Comparison of ENCODE assay signal across 24 mouse cellular contexts in genomic region chr6:87304486-87304885, GRCm38 (mm10). TPM values are rescaled to one million over a fixed set of nuclear protein-coding genes. Genes with fewer than 3 reads are reported as not detected.
DNase-seq lines count a peak whose midpoint lies in the region; TF ChIP-seq lines count a peak whose summit lies in the region.
"Had no signal": no experiment of that assay in that cellular context is flagged by ENCODE, and none has a peak within 500 bp of the region (broad histone marks: within the 10 kb centered on the region; RNA-seq: fewer than 3 reads in every experiment).

No protein-coding gene starts in this region.

- H3K4me1 ChIP-seq in lung, adult 2 months (ENCODE audit: control insufficient read depth, insufficient read depth, low read length) = no peaks in the 10 kb centered on the region; the same call in 1 of the 2 replicates
- peaks cover 3% of the 10 kb centered on the region; the same call in 1 of the 2 replicates for H3K4me1 ChIP-seq in embryonic fibroblast, embryonic 13.5 days (ENCODE audit: control insufficient read depth, insufficient read depth, low read length)
- H3K4me1 ChIP-seq: heart, embryonic 15.5 days; intestine, embryonic 15.5 days had no signal

- no peak overlapping the region for H3K4me3 ChIP-seq in lung, adult 2 months (replicated peaks; ENCODE audit: extremely low read depth, low read depth, low read length)
- H3K4me3 ChIP-seq in embryonic fibroblast, embryonic 13.5 days (ENCODE audit: insufficient read depth, low read length) = no peak overlapping the region
- H3K4me3 ChIP-seq: forebrain, embryonic 13.5 days; heart, embryonic 15.5 days; hindbrain, embryonic 10.5 days; intestine, embryonic 15.5 days had no signal

- no peak for TF ChIP-seq POLR2A in lung, adult 2 months (IDR thresholded peaks at IDR 0.05; ENCODE audit: borderline replicate concordance, extremely low read depth, low read depth, low read length)
- TF ChIP-seq POLR2A in embryonic fibroblast, embryonic 13.5 days (IDR thresholded peaks at IDR 0.05; ENCODE audit: low read depth, low read length) = no peak

- WGBS in lung, adult 2 months = 44% methylated on average over 8 of the region's 8 CpGs

- TF ChIP-seq CTCF in lung, adult 2 months (IDR thresholded peaks at IDR 0.05; ENCODE audit: insufficient read depth, low read length) = no peak
- TF ChIP-seq CTCF in embryonic fibroblast, embryonic 13.5 days (IDR thresholded peaks at IDR 0.05; ENCODE audit: borderline replicate concordance, insufficient read depth, low read length) = no peak

- 0 out of 2 replicates have a peak overlapping the region, but pooled peaks have one; percentile 41 for H3K27ac ChIP-seq in embryonic fibroblast, embryonic 13.5 days (ENCODE audit: insufficient read depth, low read length)
- H3K27ac ChIP-seq: forebrain, embryonic 13.5 days; heart, embryonic 15.5 days; hindbrain, embryonic 10.5 days; hindbrain, embryonic 14.5 days; intestine, embryonic 15.5 days had no signal

- peak; percentile 41 for DNase-seq in gastrocnemius, adult 18-20 months (ENCODE audit: low spot score)
- no peak for DNase-seq in gastrocnemius, postnatal 10 days
- peak; percentile 49 to 62 for DNase-seq in lung, adult 18-20 months
- no peak for DNase-seq in lung, adult 2 months
- DNase-seq in lung, postnatal 36 days = peak; percentile 70
- no peak for DNase-seq in frontal cortex, postnatal 14 days (ENCODE audit: low spot score in 2 of 2)
- DNase-seq: adrenal gland, postnatal 14 days; cerebellum, adult 11-12 months; cerebellum, adult 9-10 months; cerebellum, postnatal 36 days; forebrain, postnatal 0 days; gastrocnemius, postnatal 25 days; heart, postnatal 14 days had no signal

RNA-seq across cellular contexts. Expression of gene Antxr1, which starts 31.1 kb away (rescaled TPM):
- total RNA-seq in gastrocnemius, adult 18-20 months (2021) = 1 to 10 TPM; 5.7 to 7.3 TPM
- 10 to 100 TPM; 46.8 to 61.4 TPM for total RNA-seq in gastrocnemius, postnatal 10 days (2021)
- 31.3 and 35.3 TPM in 2 replicates for polyA plus RNA-seq in lung, adult 2 months (2012; rRNA removed)
- 172 and 200 TPM in 2 replicates for polyA plus RNA-seq in embryonic fibroblast, embryonic 13.5 days (2011; ENCODE audit: insufficient read length, low read depth, missing spikeins)
- total RNA-seq: MEL had no signal

RNA-seq across cellular contexts. Expression of gene Gkn1, which starts 46.3 kb away (rescaled TPM):
- not detected for total RNA-seq in gastrocnemius, adult 18-20 months (2021)
- not detected for total RNA-seq in gastrocnemius, postnatal 10 days (2021)
- polyA plus RNA-seq in lung, adult 2 months (2012; rRNA removed) = not detected in 2 replicates
- not detected in 2 replicates for polyA plus RNA-seq in embryonic fibroblast, embryonic 13.5 days (2011; ENCODE audit: insufficient read length, low read depth, missing spikeins)
- total RNA-seq: adrenal gland, adult 18-20 months; adrenal gland, postnatal 14 days; forebrain, postnatal 0 days; gastrocnemius, postnatal 25 days; heart, adult 18-20 months; heart, postnatal 14 days; MEL had no signal
- polyA plus RNA-seq: C2C12; forebrain, embryonic 13.5 days; forebrain, postnatal 0 days; heart, embryonic 11.5 days; heart, embryonic 15.5 days; hindbrain, embryonic 10.5 days; hindbrain, embryonic 14.5 days had no signal

Comparison
In these comparisons a context has a peak if more than half of its experiments do, and no peak if none do; other contexts are left out.
1. DNase-seq: peak in gastrocnemius, adult 18-20 months (single experiment), lung, adult 18-20 months (2 of 2) and lung, postnatal 36 days (single experiment); none in gastrocnemius, postnatal 10 days (single experiment), lung, adult 2 months (single experiment) and frontal cortex, postnatal 14 days (0 of 2).
2. RNA of gene Antxr1, which starts 31.1 kb away (total RNA-seq): 46.8 to 61.4 TPM in gastrocnemius, postnatal 10 days; 5.7 to 7.3 TPM in gastrocnemius, adult 18-20 months; every median in the first group is over 4 times any median in the second.